Mouse (Mus musculus) limb, embryonic 13.5 days (tissue): ENCODE data around the gene Ebf3. TPM values are rescaled to one million over a fixed set of nuclear protein-coding genes. Genes with fewer than 3 reads are reported as not detected.

Experiments
- ATAC-seq: fragments of 200-750 bp; cut with Nextera tagmentation; 2 replicates; pipeline ENCODE4 v1.8.0; 2017; ENCODE audit warnings: low read depth, moderate number of reproducible peaks, moderate TSS enrichment; ENCODE audit not compliant: low FRiP score
- H3K27ac ChIP-seq: fragments of 300-500 bp; sonication (generic); 2 replicates; pipeline ENCODE4 v1.5.1; 2015; ENCODE audit warnings: inconsistent platforms, mild to moderate bottlenecking, moderate library complexity
- H3K27me3 ChIP-seq: fragments of 300-500 bp; sonication (generic); 2 replicates; pipeline ENCODE4 v1.6.1; 2015; ENCODE audit warnings: mild to moderate bottlenecking, inconsistent platforms
- H3K36me3 ChIP-seq: fragments of 300-500 bp; sonication (generic); 2 replicates; pipeline ENCODE4 v1.6.1; 2015; ENCODE audit warnings: inconsistent platforms, mild to moderate bottlenecking, moderate library complexity
- H3K4me1 ChIP-seq: fragments of 300-500 bp; sonication (generic); 2 replicates; pipeline ENCODE4 v1.6.1; 2015; ENCODE audit warnings: inconsistent platforms
- H3K4me2 ChIP-seq: fragments of 300-500 bp; sonication (generic); replicated peaks from 2 replicates; pipeline ENCODE4 v1.6.1; 2015; ENCODE audit warnings: inconsistent platforms, mild to moderate bottlenecking, moderate library complexity
- H3K4me3 ChIP-seq: fragments of 300-500 bp; sonication (generic); 2 replicates; pipeline ENCODE4 v1.5.1; 2015; ENCODE audit warnings: moderate library complexity, mild to moderate bottlenecking, inconsistent platforms
- H3K9ac ChIP-seq: fragments of 300-500 bp; sonication (generic); 2 replicates; pipeline ENCODE4 v1.6.1; 2015; ENCODE audit warnings: mild to moderate bottlenecking, inconsistent platforms
- H3K9me3 ChIP-seq: fragments of 300-500 bp; sonication (generic); 2 replicates; pipeline ENCODE4 v1.6.1; 2016; ENCODE audit warnings: inconsistent platforms
- whole genome bisulfite sequencing: fragments of 180-500 bp; shearing (Covaris S2); methylation state at CpG from one replicate; pipeline ENCODE4 v1.1.7; 2015; 5-methylcytosine and 5-hydroxymethylcytosine counted together
- polyA plus RNA-seq: library from polyadenylated mRNA; unstranded; fragments of >200 nt; fragmentation: Nextera tagmentation; extraction: Ambion mirVana; gene quantifications from 2 replicates; pipeline ENCODE4 v1.2.1, GENCODE M21; 2015

The Ebf3 gene
- polyA plus RNA-seq, 1 experiment from 2014 or later, result 13.4 TPM

GRCm38 (mm10) chr7:137159086-137159485, 155.2 kb downstream of the Ebf3 start:
- H3K27me3 ChIP-seq, result no peaks in the 10 kb centered on the region
- H3K27ac ChIP-seq, result no peak overlapping the region
- no peak for ATAC-seq
- no peak overlapping the region for H3K4me2 ChIP-seq
- no peak overlapping the region for H3K4me3 ChIP-seq
- H3K4me1 ChIP-seq, result 0 out of 2 replicates have a peak, but pooled peaks cover 2% of the 10 kb centered on the region
- H3K9me3 ChIP-seq, result no peaks in the 10 kb centered on the region
- no peaks in the 10 kb centered on the region for H3K36me3 ChIP-seq
- no peak overlapping the region for H3K9ac ChIP-seq

DNA sequence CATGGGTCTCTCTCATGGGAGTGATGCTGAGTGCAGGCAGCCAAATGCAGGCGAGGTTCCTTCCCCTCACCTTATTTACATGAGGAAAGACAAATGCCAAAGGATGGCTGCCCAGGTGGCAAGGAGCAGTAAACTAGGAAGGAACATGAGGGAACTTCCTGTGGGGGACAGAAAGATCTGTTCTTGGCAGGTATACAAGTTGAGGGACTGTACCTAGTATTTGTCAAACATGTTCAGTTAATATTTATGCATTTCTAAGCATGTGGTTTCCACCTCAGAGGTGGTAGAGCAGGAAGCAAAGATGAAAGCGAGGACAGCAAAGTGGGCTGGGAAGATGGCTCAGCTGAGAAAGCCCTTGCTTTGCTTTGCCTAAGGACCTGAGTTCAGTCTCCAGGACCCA, 159.6 kb downstream of the Ebf3 start:
- H3K27ac ChIP-seq, result no peak overlapping the region
- 70% methylated on average over 2 of the region's 2 CpGs for WGBS
- peaks cover 10% of the 10 kb centered on the region; the same call in 1 of the 2 replicates for H3K27me3 ChIP-seq
- no peaks in the 10 kb centered on the region for H3K36me3 ChIP-seq
- H3K9me3 ChIP-seq, result no peaks in the 10 kb centered on the region
- H3K4me3 ChIP-seq, result no peak overlapping the region
- no peak overlapping the region for H3K9ac ChIP-seq
- ATAC-seq, result no peak
- H3K4me2 ChIP-seq, result no peak overlapping the region
- H3K4me1 ChIP-seq, result peaks cover 5% of the 10 kb centered on the region; the same call in 1 of the 2 replicates

GRCm38 (mm10) chr7:137151854-137152253, 162.4 kb downstream of the Ebf3 start:
- Histone ChIP-seq H3K9me3 (no peaks in the 10 kb centered on the region), H3K36me3 (no peaks in the 10 kb centered on the region), H3K4me2 (no peak overlapping the region), H3K4me1 (peaks cover 32% of the 10 kb centered on the region), H3K27me3 (peaks cover 26% of the 10 kb centered on the region), H3K9ac (no peak overlapping the region), H3K27ac (no peak overlapping the region), H3K4me3 (no peak overlapping the region)
- 82% methylated on average over 2 of the region's 2 CpGs for WGBS
- 0 out of 2 replicates have a peak, but pooled peaks have one; percentile 20 for ATAC-seq

DNA sequence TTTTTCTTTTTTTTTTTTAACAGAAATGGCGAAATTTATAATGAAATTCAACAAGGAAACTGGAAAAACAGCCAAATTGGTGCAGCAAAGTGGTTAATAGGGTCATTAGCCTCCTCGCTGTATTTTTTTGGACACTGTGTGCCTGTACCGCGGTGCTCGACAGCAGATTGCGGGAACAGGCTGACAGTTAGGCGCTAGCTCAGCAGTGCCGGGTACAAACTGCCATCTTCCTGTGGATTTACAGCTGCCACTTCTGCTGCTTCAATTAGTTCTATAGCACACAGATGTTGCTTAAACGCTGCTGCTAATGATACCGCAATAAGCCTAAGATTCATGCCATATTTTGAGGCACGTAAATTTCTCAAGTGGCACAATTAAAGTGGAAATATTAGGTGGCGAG, 167.1 kb downstream of the Ebf3 start:
- H3K27me3 ChIP-seq, result peaks cover 30% of the 10 kb centered on the region
- H3K4me3 ChIP-seq, result 0 out of 2 replicates have a peak overlapping the region, but pooled peaks have one; percentile 10
- no peaks in the 10 kb centered on the region for H3K36me3 ChIP-seq
- peaks cover 54% of the 10 kb centered on the region for H3K4me1 ChIP-seq
- peaks cover 5% of the 10 kb centered on the region; the same call in 1 of the 2 replicates for H3K9me3 ChIP-seq
- ATAC-seq, result peak; percentile 38; the same call in 1 of the 2 replicates
- H3K9ac ChIP-seq, result no peak overlapping the region
- WGBS, result 17% methylated on average over 12 of the region's 12 CpGs
- peak overlapping the region; percentile 48 for H3K4me2 ChIP-seq
- H3K27ac ChIP-seq, result no peak overlapping the region

Other genes starting within 250 kb of the Ebf3 start
- gene 9430038I01Rik, start 96.3 kb upstream of the Ebf3 start, polyA plus RNA-seq, result 29.1 and 31.3 TPM in 2 replicates
- gene Glrx3, start 123.2 kb upstream of the Ebf3 start, polyA plus RNA-seq, result 252 and 253 TPM in 2 replicates